Mouse (Mus musculus): Measurements from ENCODE around the gene Gm10721.
"Not testable (repeated sequence)": the region's sequence is repeated elsewhere in the genome, so short reads cannot be mapped to it uniquely, and the experiment has no call there.

Gm10721 gene

DNA sequence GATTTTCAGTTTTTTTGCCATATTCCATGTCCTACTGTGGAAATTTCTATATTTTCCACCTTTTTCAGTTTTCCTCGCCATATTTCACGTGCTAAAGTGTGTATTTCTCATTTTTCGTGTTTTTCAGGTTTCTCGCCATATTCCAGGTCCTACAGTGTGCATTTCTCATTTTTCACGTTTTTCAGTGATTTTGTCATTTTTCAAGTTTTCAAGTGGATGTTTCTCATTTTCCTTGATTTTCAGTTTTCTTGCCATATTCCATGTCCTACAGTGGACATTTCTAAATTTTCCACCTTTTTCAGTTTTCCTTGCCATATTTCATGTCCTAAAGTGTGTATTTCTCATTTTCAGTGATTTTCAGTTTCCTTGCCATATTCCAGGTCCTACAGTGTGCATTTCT is 13.2 kb downstream of the Gm10721 start:
- not testable (repeated sequence) for DNase-seq

DNA sequence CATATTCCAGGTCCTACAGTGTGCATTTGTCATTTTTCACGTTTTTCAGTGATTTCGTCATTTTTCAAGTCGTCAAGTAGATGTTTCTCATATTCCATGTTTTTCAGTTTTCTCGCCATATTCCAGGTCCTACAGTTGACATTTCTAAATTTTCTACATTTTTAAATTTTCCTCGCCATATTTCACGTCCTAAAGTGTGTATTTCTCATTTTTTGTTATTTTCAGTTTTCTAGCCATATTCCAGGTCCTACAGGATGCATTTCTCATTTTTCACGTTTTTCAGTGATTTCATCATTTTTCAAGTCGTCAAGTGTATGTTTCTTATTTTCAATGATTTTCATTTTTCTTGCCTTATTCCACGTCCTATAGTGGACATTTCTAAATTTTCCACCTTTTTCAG is 13.8 kb downstream of the Gm10721 start:
- DNase-seq, result not testable (repeated sequence)

DNA sequence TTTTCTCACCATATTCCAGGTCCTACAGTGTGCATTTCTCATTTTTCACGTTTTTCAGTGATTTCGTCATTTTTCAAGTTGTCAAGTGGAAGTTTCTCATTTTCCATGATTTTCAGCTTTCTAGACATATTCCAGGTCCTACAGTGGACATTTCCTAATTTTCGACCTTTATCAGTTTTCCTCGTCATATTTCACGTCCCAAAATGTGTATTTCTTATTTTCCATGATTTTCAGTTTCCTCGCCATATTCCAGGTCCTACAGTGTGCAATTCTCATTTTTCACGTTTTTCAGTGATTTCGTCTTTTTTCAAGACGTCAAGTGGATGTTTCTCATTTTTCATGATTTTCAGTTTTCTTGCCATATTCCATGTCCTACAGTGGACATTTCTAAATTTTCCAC is 14.3 kb downstream of the Gm10721 start:
- not testable (repeated sequence) for DNase-seq

DNA sequence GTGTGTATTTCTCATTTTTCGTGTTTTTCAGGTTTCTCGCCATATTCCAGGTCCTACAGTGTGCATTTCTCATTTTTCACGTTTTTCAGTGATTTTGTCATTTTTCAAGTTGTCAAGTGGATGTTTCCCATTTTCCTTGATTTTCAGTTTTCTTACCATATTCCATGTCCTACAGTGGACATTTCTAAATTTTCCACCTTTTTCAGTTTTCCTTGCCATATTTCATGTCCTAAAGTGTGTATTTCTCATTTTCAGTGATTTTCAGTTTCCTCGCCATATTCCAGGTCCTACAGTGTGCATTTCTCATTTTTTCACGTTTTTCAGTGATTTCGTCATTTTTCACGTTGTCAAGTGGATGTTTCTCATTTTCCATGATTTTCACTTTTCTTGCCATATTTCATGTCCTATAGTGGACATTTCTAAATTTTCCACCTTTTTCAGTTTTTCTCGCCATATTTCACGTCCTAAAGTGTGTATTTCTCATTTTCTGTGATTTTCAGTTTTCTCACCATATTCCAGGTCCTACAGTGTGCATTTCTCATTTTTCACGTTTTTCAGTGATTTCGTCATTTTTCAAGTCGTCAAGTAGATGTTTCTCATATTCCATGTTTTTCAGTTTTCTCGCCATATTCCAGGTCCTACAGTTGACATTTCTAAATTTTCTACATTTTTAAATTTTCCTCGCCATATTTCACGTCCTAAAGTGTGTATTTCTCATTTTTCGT is 16.5 kb downstream of the Gm10721 start:
- DNase-seq, result not testable (repeated sequence)

DNA sequence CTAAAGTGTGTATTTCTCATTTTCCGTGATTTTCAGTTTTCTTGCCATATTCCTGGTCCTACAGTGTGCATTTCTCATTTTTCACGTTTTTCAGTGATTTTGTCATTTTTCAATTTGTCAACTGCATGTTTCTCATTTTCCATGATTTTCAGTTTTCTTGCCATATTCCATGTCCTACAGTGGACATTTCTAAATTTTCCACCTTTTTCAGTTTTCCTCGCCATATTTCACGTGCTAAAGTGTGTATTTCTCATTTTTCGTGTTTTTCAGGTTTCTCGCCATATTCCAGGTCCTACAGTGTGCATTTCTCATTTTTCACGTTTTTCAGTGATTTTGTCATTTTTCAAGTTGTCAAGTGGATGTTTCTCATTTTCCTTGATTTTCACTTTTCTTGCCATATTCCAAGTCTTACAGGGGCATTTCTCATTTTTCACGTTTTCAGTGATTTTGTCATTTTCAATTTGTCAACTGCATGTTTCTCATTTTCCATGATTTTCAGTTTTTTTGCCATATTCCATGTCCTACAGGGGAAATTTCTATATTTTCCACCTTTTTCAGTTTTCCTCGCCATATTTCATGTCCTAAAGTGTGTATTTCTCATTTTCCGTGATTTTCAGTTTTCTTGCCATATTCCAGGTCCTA is 17.9 kb downstream of the Gm10721 start:
- DNase-seq, result not testable (repeated sequence)

DNA sequence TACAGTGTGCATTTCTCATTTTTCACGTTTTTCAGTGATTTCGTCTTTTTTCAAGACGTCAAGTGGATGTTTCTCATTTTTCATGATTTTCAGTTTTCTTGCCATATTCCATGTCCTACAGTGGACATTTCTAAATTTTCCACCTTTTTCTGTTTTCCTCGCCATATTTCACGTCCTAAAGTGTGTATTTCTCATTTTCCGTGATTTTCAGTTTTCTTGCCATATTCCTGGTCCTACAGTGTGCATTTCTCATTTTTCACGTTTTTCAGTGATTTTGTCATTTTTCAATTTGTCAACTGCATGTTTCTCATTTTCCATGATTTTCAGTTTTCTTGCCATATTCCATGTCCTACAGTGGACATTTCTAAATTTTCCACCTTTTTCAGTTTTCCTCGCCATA is 21.4 kb downstream of the Gm10721 start, which contains the start of gene Gm17535:
Gene Gm17535, plus strand, starts transcription at position 301 of the 400 bp plus-strand sequence.
- DNase-seq, result not testable (repeated sequence)

DNA sequence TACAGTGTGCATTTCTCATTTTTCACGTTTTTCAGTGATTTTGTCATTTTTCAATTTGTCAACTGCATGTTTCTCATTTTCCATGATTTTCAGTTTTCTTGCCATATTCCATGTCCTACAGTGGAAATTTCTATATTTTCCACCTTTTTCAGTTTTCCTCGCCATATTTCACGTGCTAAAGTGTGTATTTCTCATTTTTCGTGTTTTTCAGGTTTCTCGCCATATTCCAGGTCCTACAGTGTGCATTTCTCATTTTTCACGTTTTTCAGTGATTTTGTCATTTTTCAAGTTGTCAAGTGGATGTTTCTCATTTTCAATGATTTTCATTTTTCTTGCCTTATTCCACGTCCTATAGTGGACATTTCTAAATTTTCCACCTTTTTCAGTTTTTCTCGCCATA is 23.6 kb downstream of the Gm10721 start, which contains the start of gene Gm10715:
Gene Gm10715, plus strand, starts transcription at position 301 of the 400 bp plus-strand sequence.
- DNase-seq, result not testable (repeated sequence)

DNA sequence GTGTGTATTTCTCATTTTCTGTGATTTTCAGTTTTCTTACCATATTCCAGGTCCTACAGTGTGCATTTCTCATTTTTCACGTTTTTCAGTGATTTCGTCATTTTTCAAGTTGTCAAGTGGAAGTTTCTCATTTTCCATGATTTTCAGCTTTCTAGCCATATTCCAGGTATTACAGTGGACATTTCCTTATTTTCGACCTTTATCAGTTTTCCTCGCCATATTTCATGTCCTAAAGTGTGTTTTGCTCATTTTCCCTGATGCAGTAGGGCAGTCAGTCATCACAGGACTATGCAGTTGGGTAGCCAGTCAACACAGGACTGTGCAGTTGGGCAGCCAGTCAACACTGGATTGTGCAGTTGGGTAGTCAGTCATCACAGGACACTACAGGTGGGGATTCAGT is 25.2 kb downstream of the Gm10721 start:
- not testable (repeated sequence) for DNase-seq

All from cerebellum, adult 11-12 months (tissue).